Mouse (Mus musculus): ENCODE results near the gene Olfr684. TPM values are rescaled to one million over a fixed set of nuclear protein-coding genes. Genes with fewer than 3 reads are reported as not detected.

Olfr684 gene
- not detected for total RNA-seq (2022)

GRCm38 (mm10) chr7:105163553-105163952 is at the start of gene Olfr684:
TSS of gene Olfr684 (minus strand) at chr7:105163653.
- DNase-seq (ENCODE audit: low spot score in 2 of 2): no peak

GRCm38 (mm10) chr7:105207385-105207784 is 43.9 kb upstream of the Olfr684 start, which contains the start of gene Olfr686:
TSS of gene Olfr686 (minus strand) at chr7:105207485.
- no peak for DNase-seq (ENCODE audit: low spot score in 2 of 2)

GRCm38 (mm10) chr7:105185912-105186311 is 22.5 kb upstream of the Olfr684 start, which contains the start of gene Olfr685:
TSS of gene Olfr685 (minus strand) at chr7:105186012.
- DNase-seq (ENCODE audit: low spot score in 2 of 2): no peak

- no peak for DNase-seq (ENCODE audit: low spot score in 2 of 2)
Observed at GRCm38 (mm10) chr7:105170773-105171172, 7.3 kb upstream of the Olfr684 start.

GRCm38 (mm10) chr7:105146912-105147311 is 16.5 kb downstream of the Olfr684 start, which contains the start of gene Olfr683:
TSS of gene Olfr683 (minus strand) at chr7:105147012.
- DNase-seq (ENCODE audit: low spot score in 2 of 2): no peak

- DNase-seq (ENCODE audit: low spot score in 2 of 2): no peak
Observed at GRCm38 (mm10) chr7:105141275-105141674, 22.2 kb downstream of the Olfr684 start.

- DNase-seq (ENCODE audit: low spot score in 2 of 2): no peak
Observed at GRCm38 (mm10) chr7:105116536-105116935, 46.9 kb downstream of the Olfr684 start, which contains the start of gene Olfr681. TSS of gene Olfr681 (plus strand) at chr7:105116836.

Other genes with a start within 250 kb of the Olfr684 start
- not detected for gene Olfr667, start 242.2 kb downstream of the Olfr684 start, total RNA-seq (2022)
- gene Olfr668, start 235.6 kb downstream of the Olfr684 start, total RNA-seq (2022): not detected
- not detected for gene Olfr669, start 229.4 kb downstream of the Olfr684 start, total RNA-seq (2022)
- gene Olfr670, start 201.0 kb downstream of the Olfr684 start, total RNA-seq (2022): not detected
- gene Olfr671, start 184.5 kb downstream of the Olfr684 start, total RNA-seq (2022): not detected
- not detected for gene Olfr672, start 161.6 kb downstream of the Olfr684 start, total RNA-seq (2022)
- not detected for gene Olfr675, start 135.2 kb downstream of the Olfr684 start, total RNA-seq (2022)
- not detected for gene Olfr676, start 131.0 kb downstream of the Olfr684 start, total RNA-seq (2022)
- gene Olfr677, start 112.3 kb downstream of the Olfr684 start, total RNA-seq (2022): not detected
- not detected for gene Olfr678, start 99.2 kb downstream of the Olfr684 start, total RNA-seq (2022)
- gene Olfr679, start 82.4 kb downstream of the Olfr684 start, total RNA-seq (2022): not detected
- not detected for gene Olfr680-ps1, start 70.8 kb downstream of the Olfr684 start, total RNA-seq (2022)
- not detected for gene Olfr681, start 46.8 kb downstream of the Olfr684 start, total RNA-seq (2022)
- gene Olfr683, start 16.6 kb downstream of the Olfr684 start, total RNA-seq (2022): not detected
- gene Olfr685, start 22.4 kb upstream of the Olfr684 start, total RNA-seq (2022): not detected
- gene Olfr686, start 43.8 kb upstream of the Olfr684 start, total RNA-seq (2022): not detected
- not detected for gene Olfr688, start 124.4 kb upstream of the Olfr684 start, total RNA-seq (2022)
- not detected for gene Olfr689, start 147.5 kb upstream of the Olfr684 start, total RNA-seq (2022)
- gene Olfr690, start 170.5 kb upstream of the Olfr684 start, total RNA-seq (2022): under 1 TPM; 0.27 to 0.57 (median 0.40) TPM
- 1 to 10 TPM in 2 of 4 experiments, under 1 TPM in 2; 0.63 to 1.3 (median 0.86) TPM for gene Olfr691, start 178.6 kb upstream of the Olfr684 start, total RNA-seq (2022)
- gene Olfr692, start 204.6 kb upstream of the Olfr684 start, total RNA-seq (2022): not detected
- not detected for gene Gm5901, start 211.4 kb upstream of the Olfr684 start, total RNA-seq (2022)
- gene Fam160a2, start 236.4 kb upstream of the Olfr684 start, total RNA-seq (2022): 10 to 100 TPM; 64.6 to 72.6 (median 70.9) TPM
- gene Cnga4, start 240.9 kb upstream of the Olfr684 start, total RNA-seq (2022): 1 to 10 TPM in 2 of 4 experiments, under 1 TPM in 2; 0.98 to 2.0 (median 1.1) TPM